Mouse (Mus musculus) liver, adult (tissue): ENCODE measurements around the gene Adam1a.
A peak's percentile ranks its signal among the peaks of the same experiment; 100 is the strongest.

Experiments used
- GATA4 ChIP-seq: IDR thresholded peaks from 2 replicates; pipeline ENCODE4 v1.6.1; 2014; ENCODE audit warnings: mild to moderate bottlenecking, low read length; ENCODE audit not compliant: insufficient replicate concordance

Adam1a gene

DNA sequence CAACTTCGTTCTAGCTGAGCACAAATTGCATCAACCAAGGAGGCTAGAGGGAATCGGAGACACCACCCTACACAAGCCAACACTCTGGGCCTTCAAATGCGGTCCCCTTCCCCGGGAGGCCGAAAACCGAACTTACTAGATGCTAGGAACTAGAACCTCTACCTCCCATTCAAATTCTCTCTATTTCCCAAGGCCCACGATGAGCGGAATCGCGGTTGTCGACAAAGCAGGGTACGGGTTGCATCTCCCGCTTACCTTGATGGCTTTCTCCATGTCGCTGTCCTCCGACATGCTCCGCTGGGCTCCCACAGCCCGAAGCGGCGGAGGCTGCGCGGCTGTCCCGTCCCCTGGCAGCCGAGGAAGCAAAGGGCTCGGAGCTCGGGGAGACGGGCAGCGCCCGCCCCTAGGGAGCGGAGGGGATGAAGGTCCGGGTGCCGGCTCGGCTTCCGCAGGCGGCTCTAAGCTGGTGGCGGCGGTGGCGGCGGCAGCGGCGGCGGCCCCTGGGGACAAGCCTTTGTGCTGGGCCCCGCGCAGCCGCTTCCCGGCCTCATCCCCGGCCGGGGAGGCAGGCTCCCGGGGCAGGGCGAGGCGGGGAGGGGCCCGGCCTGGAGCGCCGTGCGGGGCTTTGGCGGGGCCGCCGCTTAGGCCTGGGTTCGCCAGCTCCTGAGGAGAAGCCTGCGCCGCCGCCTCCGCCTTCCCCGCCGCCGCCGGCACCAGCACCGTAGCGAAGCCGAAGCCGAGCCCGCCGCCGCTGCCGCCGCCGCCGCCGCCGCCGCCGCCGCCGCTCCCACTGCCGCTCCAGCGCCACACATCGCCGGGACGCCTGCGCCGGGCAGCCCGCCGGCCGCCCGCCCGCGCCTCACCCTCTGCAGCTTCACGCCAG lies at the start of gene Adam1a, which contains the start of gene Gm42878:
TSS of gene Adam1a (minus strand) at position 573 of the 883 bp plus-strand sequence.
TSS of gene Gm42878 (minus strand) at position 573 of the 883 bp plus-strand sequence.
- TF ChIP-seq GATA4: no peak

DNA sequence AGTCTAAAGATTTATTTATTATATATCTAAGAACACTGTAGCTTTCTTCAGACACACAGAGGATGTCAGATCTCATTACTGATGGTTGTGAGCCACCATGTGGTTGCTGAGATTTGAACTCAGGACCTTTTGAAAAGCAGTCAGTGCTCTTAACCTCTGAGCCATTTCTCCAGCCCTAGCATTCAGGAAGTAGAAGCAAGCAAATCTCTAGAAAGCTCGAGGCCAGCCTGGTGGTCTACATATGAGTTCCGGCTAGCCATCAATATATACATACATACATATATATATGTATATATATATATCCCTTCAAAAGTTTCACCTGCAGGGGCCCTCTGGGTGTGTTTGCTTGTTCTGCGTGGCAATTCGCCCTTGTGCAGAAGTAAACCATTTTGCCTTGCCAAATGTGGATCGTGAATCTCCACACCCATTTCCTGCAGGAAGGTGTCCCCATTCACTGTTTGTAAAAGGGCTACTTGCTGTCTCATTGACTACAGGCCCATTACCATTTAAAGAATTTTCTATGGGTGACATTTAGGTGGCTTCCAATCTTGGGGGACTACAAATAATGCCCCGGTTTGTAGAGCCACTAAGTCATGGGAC lies 49.5 kb upstream of the Adam1a start:
- TF ChIP-seq GATA4: no peak

- TF ChIP-seq GATA4: peak; percentile 42; the same call in 1 of the 2 replicates
These were observed 48.4 kb upstream of the Adam1a start, which contains the start of gene Aldh2 for GRCm38 (mm10) chr5:121593451-121594401. Aldh2 (minus strand) TSS chr5:121593824.

DNA sequence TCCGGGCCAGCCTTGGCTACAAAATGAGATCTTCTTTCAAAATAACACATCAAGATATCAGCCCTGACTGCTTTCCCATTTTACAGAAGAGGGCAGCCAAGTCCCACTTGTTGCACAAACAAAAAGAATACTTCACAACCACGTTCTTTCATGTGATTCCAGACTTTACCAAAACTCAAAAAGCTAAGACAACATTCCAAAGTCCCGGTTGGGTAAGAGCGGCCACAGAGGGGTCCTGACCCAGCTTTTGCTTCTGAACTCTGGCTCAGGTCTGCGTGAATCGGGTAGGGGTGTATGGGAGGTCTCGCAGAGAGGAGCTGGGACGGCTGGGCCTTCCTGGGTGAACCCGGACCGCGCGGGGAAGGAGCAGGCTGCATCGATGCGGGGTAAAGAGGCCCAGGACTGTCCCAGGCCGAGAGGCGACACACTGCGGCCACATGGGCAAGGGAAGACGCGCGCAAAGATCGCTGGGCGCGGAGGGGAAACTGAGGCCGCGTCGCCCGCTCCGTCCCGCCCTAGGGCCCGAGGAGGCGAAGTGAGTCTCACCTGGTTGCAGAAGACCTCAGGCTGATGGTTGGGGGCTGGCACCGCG lies 47.6 kb upstream of the Adam1a start:
- peak; percentile 48; the same call in 1 of the 2 replicates for TF ChIP-seq GATA4

DNA sequence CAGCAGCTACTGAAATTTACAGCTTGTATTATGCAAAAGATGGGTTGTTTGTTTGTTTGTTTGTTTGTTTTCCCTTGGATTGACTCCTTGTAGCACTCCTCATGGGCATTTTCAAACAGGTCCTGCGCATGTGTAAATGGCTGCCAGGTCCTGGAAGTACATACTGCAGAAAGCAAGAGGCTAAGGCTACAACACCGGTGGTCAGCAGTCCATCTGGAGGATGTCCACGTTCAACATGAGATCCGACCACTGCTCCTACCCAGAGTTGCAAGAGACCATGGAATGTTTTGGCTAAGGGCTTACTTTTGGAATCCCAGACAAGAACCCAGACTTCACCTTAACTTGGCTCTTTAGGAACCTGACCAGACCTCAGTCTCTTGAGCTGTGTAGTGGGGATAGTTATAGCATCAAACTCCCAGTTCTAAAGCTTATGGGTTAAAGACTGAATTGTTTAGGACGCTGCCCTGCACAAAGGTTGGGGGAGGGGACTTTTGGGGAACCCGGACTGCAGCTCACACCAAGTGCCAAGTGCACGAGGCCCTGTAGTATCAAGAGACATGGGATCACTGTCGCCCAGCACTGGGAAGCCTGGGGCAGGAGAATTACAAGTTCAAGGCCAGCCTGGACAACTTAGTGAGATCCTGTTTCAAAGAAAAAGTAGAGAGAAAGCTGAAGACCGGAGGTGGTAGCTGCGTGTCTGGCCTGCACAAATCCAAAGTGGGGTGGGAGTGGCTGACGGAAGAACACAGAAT lies 47.0 kb upstream of the Adam1a start:
- no peak for TF ChIP-seq GATA4

GRCm38 (mm10) chr5:121591417-121592063 lies 46.3 kb upstream of the Adam1a start:
- TF ChIP-seq GATA4: no peak; the same call in 1 of the 2 replicates

DNA sequence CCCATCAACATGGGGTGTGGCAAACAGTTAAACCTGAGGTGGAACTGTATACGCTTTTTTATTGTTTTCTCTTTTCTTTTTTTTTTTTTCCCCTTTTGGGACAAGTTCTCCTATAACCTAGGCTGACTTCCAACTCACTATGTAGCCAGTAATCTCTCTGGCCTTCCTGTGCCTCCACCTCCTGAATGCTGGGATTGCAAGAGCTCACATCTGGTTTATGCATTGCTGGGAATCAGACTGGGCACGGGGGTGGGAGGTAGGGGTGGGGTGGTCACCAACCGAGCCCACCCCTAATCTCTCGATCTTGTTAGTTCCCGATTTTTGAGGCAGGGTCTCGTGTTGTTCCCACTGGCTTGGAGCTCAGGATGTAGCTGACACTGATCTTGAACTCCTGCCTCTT lies 44.6 kb upstream of the Adam1a start:
- no peak for TF ChIP-seq GATA4

DNA sequence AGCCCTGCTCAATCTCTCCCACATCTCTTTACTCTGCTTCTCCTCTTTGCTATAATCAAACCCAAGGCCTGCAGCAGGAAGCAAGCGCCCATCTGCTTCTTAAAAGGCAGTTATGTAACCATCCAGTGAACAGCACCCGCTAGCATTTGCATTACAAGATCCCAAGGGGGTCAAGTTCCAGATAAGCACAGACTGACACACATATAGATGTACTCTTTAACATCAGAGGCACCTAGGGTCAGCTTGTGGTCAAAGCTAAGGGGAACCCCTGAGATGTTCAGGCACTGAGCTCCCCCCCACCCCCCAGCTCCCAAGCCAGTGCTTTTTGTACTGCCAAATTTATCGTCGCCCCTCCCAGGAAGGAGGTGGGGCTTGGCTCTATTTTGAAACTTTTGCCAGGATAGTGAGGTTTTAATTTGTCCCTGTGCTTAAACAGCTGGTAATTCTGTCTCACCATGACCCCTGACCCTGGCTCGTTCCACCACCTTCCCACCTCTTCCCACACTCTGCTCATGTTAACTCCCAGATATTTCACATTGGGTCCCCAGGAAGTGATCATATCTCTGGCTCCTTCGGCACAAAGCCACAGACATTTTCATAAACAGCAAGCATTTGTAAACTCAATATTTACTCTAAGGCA lies 41.2 kb upstream of the Adam1a start:
- peak; percentile 60; the same call in 1 of the 2 replicates for TF ChIP-seq GATA4

DNA sequence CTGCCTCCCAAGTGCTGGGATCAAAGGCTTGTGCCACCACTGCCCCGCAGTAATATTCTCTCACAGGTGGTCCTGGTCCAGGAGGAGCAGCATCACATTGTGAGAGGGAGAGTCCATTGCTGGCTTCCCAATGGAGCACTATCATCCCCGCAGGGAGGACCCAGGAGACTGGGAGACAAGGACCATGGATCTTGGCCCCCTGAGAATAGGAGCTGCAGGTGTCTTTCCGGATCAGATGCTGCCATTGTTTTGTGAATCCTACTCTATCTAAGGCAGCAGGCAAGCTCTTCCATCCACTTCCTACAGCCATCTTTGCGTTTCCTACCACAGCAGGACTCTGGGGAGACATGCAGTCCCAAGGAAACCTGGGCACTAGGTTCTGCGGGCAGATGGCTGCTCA lies 40.4 kb upstream of the Adam1a start:
- TF ChIP-seq GATA4: no peak

GRCm38 (mm10) chr5:121585005-121585404 lies 39.7 kb upstream of the Adam1a start:
- no peak for TF ChIP-seq GATA4

DNA sequence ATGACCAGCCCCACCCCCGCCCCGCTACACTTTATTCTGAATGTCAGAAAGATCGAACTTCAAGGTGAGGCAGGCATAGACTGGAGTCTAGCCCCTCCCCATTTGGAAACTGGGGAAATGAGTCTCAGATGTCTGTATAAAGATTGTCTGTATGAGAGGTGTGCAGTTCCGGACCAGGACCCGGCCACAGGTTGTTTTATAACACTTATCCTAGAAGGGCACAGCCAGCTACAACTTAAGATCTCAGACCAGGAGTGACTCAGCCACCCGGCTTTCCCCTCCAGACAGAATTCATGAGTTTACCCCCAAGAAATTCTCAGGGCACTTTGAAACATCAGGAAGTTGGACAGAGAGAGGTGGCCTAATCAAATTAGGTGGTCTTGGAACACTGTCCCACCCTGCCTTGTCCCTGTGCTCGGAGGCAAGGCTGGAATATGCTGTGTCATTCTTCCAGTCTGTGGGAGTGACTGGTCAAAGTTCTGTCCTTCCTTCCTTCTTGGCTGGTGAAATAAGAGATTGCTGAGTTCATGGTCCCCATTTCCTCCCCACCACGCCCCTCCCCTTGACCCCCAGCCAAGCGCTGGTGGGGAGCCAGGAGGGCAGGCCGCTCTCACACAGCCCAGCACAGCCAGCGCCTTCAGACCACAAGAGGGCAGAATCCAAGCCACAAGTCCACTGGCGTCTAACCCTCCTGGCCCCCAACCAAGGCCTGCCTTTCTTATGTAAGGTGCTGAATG lies 38.7 kb upstream of the Adam1a start:
- peak; percentile 93; the same call in 1 of the 2 replicates for TF ChIP-seq GATA4

DNA sequence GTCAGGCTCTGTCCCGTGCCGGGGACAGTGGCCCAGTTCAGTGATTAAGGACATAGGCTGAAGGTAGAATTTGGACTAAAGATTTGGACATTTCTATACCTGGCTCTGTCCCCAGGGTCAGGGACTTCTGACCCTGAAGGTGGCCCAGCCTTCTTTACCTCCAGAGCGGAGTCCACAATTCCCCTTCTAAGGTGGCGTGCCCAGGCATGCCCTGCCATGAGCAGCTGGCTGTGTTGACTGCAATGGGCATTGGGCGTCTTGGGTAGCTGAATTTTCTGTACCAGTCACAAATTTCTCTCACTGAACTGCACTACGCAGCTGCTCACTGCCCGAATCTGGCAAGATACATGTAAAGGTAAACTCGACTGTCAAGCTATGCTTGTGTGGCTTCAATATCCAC lies 36.7 kb upstream of the Adam1a start:
- no peak for TF ChIP-seq GATA4

- no peak for TF ChIP-seq GATA4
These were observed 31.7 kb upstream of the Adam1a start for GRCm38 (mm10) chr5:121576927-121577488.
